Mouse (Mus musculus): Measurements from ENCODE around the gene Tfdp2.

DNA sequence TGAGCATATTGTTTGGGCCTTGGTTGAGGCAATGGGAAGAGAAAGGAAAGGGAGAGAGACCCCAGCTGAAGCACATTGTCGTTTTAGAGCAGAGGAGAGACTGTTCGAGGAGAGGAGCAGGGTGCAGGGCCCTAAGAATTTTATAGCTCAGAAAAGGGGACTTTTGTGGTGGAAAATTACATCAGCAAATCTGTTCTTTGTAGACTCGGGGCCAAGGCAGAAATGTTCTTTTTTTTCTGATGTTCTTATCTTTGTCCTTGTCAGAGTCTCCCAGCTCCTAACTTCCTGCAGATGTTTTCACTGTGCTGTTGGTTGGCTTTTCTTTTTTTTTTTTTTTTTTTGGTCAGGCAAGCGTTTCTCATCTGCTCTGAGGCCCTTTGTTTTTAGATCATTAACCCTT is 37.6 kb upstream of the Tfdp2 start:
- TF ChIP-seq POLR2A (IDR thresholded peaks at IDR 0.05; ENCODE audit: insufficient read length, low read depth) (no peak), MAX (IDR thresholded peaks at IDR 0.05; ENCODE audit: low read depth) (no peak), USF1 (IDR thresholded peaks at IDR 0.05; ENCODE audit: low read depth) (no peak), MYOD1 (IDR thresholded peaks at IDR 0.05; ENCODE audit: control insufficient read depth in 1 of 3, insufficient read length in 2 of 3, low read depth in 2 of 3) (no peak), MYOG (IDR thresholded peaks at IDR 0.05; ENCODE audit: control insufficient read depth in 1 of 3, insufficient read depth in 1 of 3, insufficient read length in 2 of 3, low read depth in 2 of 3) (no peak), POLR2AphosphoS2 (IDR thresholded peaks at IDR 0.05; ENCODE audit: insufficient read length, low read depth) (no peak)

Data from myocyte (in vitro differentiated cells).